Mouse (Mus musculus) ES-Bruce4 (cell line): ENCODE results near the gene Crybb3.

Experiments used
- CTCF ChIP-seq: IDR thresholded peaks from one replicate; pipeline ENCODE4 v1.8.1; 2011; ENCODE audit warnings: low read depth, low read length
- EP300 ChIP-seq: IDR thresholded peaks from 2 replicates; pipeline ENCODE4 v1.6.1; 2011; ENCODE audit warnings: low read depth, low read length; ENCODE audit not compliant: insufficient read depth
- POLR2A ChIP-seq: IDR thresholded peaks from one replicate; pipeline ENCODE4 v1.8.1; 2011; ENCODE audit warnings: low read length; ENCODE audit not compliant: insufficient read depth

DNA sequence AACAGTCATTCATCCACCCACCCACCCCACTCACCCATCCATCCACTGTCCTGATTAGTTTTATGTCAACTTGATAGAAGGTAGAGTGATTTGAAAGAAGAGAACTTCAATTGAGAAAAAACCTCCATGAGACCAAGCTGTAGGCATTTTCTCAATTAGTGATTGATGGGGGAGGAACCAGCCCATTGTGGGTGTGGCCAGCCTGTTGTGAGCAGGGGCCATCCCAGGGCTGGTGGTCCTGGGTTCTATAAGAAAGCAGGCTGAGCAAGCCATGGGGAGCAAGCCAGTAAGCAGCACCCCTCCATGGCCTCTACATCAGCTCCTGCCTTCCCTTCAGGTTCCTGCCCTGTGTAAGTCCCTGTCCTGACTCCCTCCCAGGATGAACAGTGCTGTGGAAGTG lies 11.4 kb downstream of the Crybb3 start, which contains the start of gene Crybb2:
- TF ChIP-seq EP300 = no peak
- TF ChIP-seq POLR2A = no peak
- TF ChIP-seq CTCF = no peak
